Mouse (Mus musculus) embryo, embryonic 10.5 days (tissue): ENCODE results near the gene Nsfl1c.
A peak's percentile ranks its signal among the peaks of the same experiment; 100 is the strongest.

Experiments used
- DNase-seq: peaks from one replicate; pipeline ENCODE4 v3.0.0-alpha.2; 2015; ENCODE audit warnings: low spot score

Gene Nsfl1c

DNA sequence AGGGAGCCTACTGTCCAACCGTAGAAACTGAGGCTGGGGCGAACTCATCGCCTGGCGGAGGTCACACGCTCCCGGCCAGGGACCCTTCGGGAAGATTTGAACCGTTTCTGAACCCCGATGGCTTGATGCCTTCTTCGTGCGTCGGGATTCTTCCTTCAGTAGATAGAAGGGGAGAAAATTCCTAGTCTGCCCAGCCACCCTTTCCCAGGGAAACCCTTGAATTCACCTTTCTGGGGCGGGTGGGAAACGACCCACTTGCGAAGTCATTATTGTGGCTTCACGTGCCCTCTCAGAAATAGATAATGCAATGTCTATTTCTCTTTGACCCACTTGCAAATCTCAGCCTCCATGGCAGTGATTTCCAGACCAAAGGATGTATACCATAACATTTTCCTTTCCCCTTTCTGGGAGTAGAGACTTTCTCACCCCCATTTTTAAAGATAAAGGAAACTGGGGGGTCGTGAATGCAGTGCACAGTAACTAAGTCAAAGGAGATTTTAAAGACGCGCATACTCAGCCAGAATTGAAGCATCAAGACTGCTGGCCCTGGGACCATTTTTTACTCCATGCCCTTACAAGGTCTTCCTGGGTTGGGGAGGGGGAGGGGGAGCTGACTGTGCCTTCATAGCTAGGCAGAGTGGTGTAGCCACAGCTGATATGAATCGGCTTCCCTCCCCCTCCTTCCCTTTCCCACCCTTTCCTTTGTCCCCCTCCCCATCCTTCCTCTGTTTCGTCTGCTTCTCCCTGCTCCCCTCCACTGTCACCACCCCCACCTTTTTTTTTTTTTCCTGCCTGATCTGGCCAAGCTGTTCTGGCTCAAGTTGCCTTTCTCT is 49.3 kb downstream of the Nsfl1c start:
- DNase-seq: peak; percentile 85

- no peak for DNase-seq
Measured at GRCm38 (mm10) chr2:151544673-151545072, 50.7 kb downstream of the Nsfl1c start.

DNA sequence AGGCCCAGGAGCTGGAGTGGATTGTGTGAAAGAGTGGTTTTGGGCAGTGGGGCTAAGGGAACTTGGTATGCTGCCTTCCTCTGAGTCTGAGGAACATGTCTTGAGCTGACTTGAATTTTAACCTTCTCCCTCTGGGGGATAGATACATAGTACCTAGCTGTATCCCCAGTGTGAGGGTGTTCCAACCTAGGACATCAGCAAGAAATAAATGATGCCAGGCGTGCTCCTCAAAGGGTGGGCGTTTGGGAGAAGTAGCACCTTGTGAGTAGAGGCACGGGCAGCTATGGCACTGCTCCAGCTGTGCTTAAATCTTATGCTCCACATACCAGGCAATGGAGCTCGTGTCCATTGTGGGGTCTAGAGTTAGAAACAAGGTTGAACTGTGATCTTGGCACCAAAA is 52.6 kb downstream of the Nsfl1c start:
- no peak for DNase-seq

DNA sequence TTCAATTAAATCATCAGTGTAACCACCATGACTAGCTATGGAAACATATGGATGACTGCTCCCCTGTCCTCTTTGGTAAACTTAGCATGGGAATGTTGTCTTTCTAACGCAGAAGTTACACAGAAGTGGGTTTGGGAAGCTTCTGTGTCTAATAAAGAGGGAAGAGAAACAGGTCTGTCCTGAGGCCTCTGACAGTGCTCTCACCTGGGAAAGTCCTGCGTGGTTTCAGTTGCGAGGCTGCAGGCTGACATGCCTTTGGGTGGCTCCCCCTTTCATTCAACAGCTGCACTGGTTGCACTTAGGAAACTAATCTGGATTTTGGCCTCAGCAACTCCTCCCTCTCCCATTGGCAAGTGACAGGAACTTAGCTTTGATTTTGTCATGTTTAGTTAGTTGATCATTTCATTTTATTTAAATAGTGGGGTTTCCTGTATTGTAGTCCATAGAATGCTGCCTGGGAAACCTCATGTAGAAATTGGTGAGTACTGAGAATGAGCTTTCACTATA is 55.7 kb downstream of the Nsfl1c start:
- DNase-seq: no peak
